Comparison of ENCODE assay signal across 7 mouse cellular contexts in genomic region chr2:112284363-112285030, GRCm38 (mm10). TPM values are rescaled to one million over a fixed set of nuclear protein-coding genes. Genes with fewer than 3 reads are reported as not detected.
DNase-seq lines count a peak whose midpoint lies in the region; ATAC-seq and TF ChIP-seq lines count a peak whose summit lies in the region.

No protein-coding gene starts in this region.

- H3K79me2 ChIP-seq in myocyte (ENCODE audit: control insufficient read depth, insufficient read depth), result no peaks in the 10 kb centered on the region

- TF ChIP-seq CTCF in bone marrow macrophage, adult 2 months (IDR thresholded peaks at IDR 0.05; ENCODE audit: low read depth, low read length), result no peak
- TF ChIP-seq CTCF in gastrocnemius, adult 2 months (IDR thresholded peaks at IDR 0.05), result no peak

- no peak for TF ChIP-seq POLR2A in bone marrow macrophage, adult 2 months (IDR thresholded peaks at IDR 0.05; ENCODE audit: borderline replicate concordance, low read depth, low read length)
- peak; percentile 38 for TF ChIP-seq POLR2A in myocyte (IDR thresholded peaks at IDR 0.05; ENCODE audit: insufficient read length, low read depth)

- WGBS in hindbrain, embryonic 16.5 days, result under 1% methylated on average over 21 of the region's 21 CpGs
- WGBS in liver, embryonic 12.5 days (ENCODE audit: insufficient replicate concordance), result under 1% methylated on average over 21 of the region's 21 CpGs

- H3K27me3 ChIP-seq in hindbrain, embryonic 16.5 days (replicated peaks; ENCODE audit: control insufficient read depth, insufficient read depth, low read length), result no peaks in the 10 kb centered on the region
- no peaks in the 10 kb centered on the region for H3K27me3 ChIP-seq in liver, embryonic 12.5 days (replicated peaks)
- no peaks in the 10 kb centered on the region for H3K27me3 ChIP-seq in myocyte (ENCODE audit: control insufficient read depth, insufficient read depth, insufficient read length)

- ATAC-seq in hindbrain, embryonic 16.5 days, result peak; percentile 90
- peak; percentile 95 for ATAC-seq in liver, embryonic 12.5 days

- H3K4me2 ChIP-seq in hindbrain, embryonic 16.5 days (ENCODE audit: low read length), result peak overlapping the region; percentile 87
- H3K4me2 ChIP-seq in liver, embryonic 12.5 days, result peak overlapping the region; percentile 86
- H3K4me2 ChIP-seq in myocyte (ENCODE audit: low read depth), result peak overlapping the region; percentile 80

- no peak overlapping the region for H3ac ChIP-seq in myocyte (ENCODE audit: control insufficient read depth, insufficient read length)

- intact Hi-C loops in gastrocnemius, adult 2 months (cut with DNase I), result no loop called here

- H3K4me1 ChIP-seq in bone marrow macrophage, adult 2 months (ENCODE audit: control insufficient read depth, insufficient read depth, low read length), result peaks cover 8% of the 10 kb centered on the region
- H3K4me1 ChIP-seq in hindbrain, embryonic 16.5 days (ENCODE audit: control insufficient read depth, insufficient read depth, low read depth, low read length), result peaks cover 8% of the 10 kb centered on the region
- peaks cover 30% of the 10 kb centered on the region for H3K4me1 ChIP-seq in liver, embryonic 12.5 days

- peak overlapping the region; percentile 63 for H3K4me3 ChIP-seq in bone marrow macrophage, adult 2 months (ENCODE audit: insufficient read depth, low read length)
- peak overlapping the region; percentile 71 for H3K4me3 ChIP-seq in gastrocnemius, adult 2 months
- H3K4me3 ChIP-seq in hindbrain, embryonic 16.5 days (ENCODE audit: low read length), result peak overlapping the region; percentile 42
- peak overlapping the region; percentile 70 for H3K4me3 ChIP-seq in liver, embryonic 12.5 days
- H3K4me3 ChIP-seq in myocyte, result peak overlapping the region; percentile 29

- H3K9me3 ChIP-seq in hindbrain, embryonic 16.5 days (ENCODE audit: control insufficient read depth, low read length), result no peaks in the 10 kb centered on the region
- no peaks in the 10 kb centered on the region for H3K9me3 ChIP-seq in liver, embryonic 12.5 days (replicated peaks)

- DNase-seq in MEL-GATA-1-ER (ENCODE audit: extremely low read depth, low read depth), result peak; percentile 82
- DNase-seq in gastrocnemius, adult 2 months, result peak; percentile 71
- DNase-seq in right cerebral cortex, postnatal 14 days, result no peak

- H3K9ac ChIP-seq in hindbrain, embryonic 16.5 days (ENCODE audit: low read depth, low read length), result peak overlapping the region; percentile 52
- H3K9ac ChIP-seq in liver, embryonic 12.5 days, result peak overlapping the region; percentile 74

- no peaks in the 10 kb centered on the region for H3K36me3 ChIP-seq in hindbrain, embryonic 16.5 days (ENCODE audit: control insufficient read depth, insufficient read depth, low read length)
- H3K36me3 ChIP-seq in liver, embryonic 12.5 days, result no peaks in the 10 kb centered on the region
- H3K36me3 ChIP-seq in myocyte (ENCODE audit: control insufficient read depth, insufficient read depth), result no peaks in the 10 kb centered on the region

- peak overlapping the region; percentile 19; the same call in 1 of the 2 replicates for H3K27ac ChIP-seq in bone marrow macrophage, adult 2 months (ENCODE audit: insufficient read depth, low read depth, low read length)
- H3K27ac ChIP-seq in gastrocnemius, adult 2 months, result peak overlapping the region; percentile 77
- no peak overlapping the region for H3K27ac ChIP-seq in hindbrain, embryonic 16.5 days (ENCODE audit: low read depth, low read length)
- peak overlapping the region; percentile 74 for H3K27ac ChIP-seq in liver, embryonic 12.5 days

TF ChIP-seq in myocyte, 11 proteins besides CTCF, POLR2A, EP300 and RAD21:
- TF ChIP-seq REST (IDR thresholded peaks at IDR 0.05; ENCODE audit: insufficient read depth, insufficient read length) (no peak), MYOG (IDR thresholded peaks at IDR 0.05; ENCODE audit: control insufficient read depth in 1 of 3, insufficient read depth in 1 of 3, insufficient read length in 2 of 3, low read depth in 2 of 3) (no peak), USF1 (IDR thresholded peaks at IDR 0.05; ENCODE audit: low read depth) (peak; percentile 95), TCF3 (IDR thresholded peaks at IDR 0.05; ENCODE audit: insufficient read length, low read depth) (no peak), E2F4 (IDR thresholded peaks at IDR 0.05; ENCODE audit: insufficient read depth) (no peak)

RNA-seq across cellular contexts. Expression of gene Gm21985, which starts 18.4 kb away (rescaled TPM):
- polyA plus RNA-seq in bone marrow macrophage, adult 2 months (2012; ENCODE audit: insufficient read depth, insufficient read length, missing spikeins), result not detected in 2 replicates
- 1 to 10 TPM in 1 of 2 experiments, under 1 TPM in 1; 0.71 to 1.8 TPM for total RNA-seq in gastrocnemius, adult 2 months (2021)
- not detected in 2 replicates for polyA plus RNA-seq in hindbrain, embryonic 16.5 days (2015; fragmentation: Nextera tagmentation; extraction: Ambion mirVana)
- not detected in 2 replicates for polyA plus RNA-seq in liver, embryonic 12.5 days (2016; fragmentation: Nextera tagmentation; extraction: Ambion mirVana)
- polyA plus RNA-seq in myocyte (2012; fragmentation: generic; extraction: Trizol), result not detected

RNA-seq across cellular contexts. Expression of gene Slc12a6, which starts 18.9 kb away (rescaled TPM):
- polyA plus RNA-seq in bone marrow macrophage, adult 2 months (2012; ENCODE audit: insufficient read depth, insufficient read length, missing spikeins), result 101 and 110 TPM in 2 replicates
- 10 to 100 TPM; 25.5 to 26.6 TPM for total RNA-seq in gastrocnemius, adult 2 months (2021)
- 14.7 and 17.5 TPM in 2 replicates for polyA plus RNA-seq in hindbrain, embryonic 16.5 days (2015; fragmentation: Nextera tagmentation; extraction: Ambion mirVana)
- 7.0 and 7.4 TPM in 2 replicates for polyA plus RNA-seq in liver, embryonic 12.5 days (2016; fragmentation: Nextera tagmentation; extraction: Ambion mirVana)
- 7.0 TPM for polyA plus RNA-seq in myocyte (2012; fragmentation: generic; extraction: Trizol)

RNA-seq across cellular contexts. Expression of gene Nop10, which starts 22.8 kb away (rescaled TPM):
- polyA plus RNA-seq in bone marrow macrophage, adult 2 months (2012; ENCODE audit: insufficient read depth, insufficient read length, missing spikeins), result 52.6 and 58.5 TPM in 2 replicates
- total RNA-seq in gastrocnemius, adult 2 months (2021), result 10 to 100 TPM; 51.6 to 64.3 TPM
- polyA plus RNA-seq in hindbrain, embryonic 16.5 days (2015; fragmentation: Nextera tagmentation; extraction: Ambion mirVana), result 165 and 189 TPM in 2 replicates
- polyA plus RNA-seq in liver, embryonic 12.5 days (2016; fragmentation: Nextera tagmentation; extraction: Ambion mirVana), result 211 and 213 TPM in 2 replicates
- 129 TPM for polyA plus RNA-seq in myocyte (2012; fragmentation: generic; extraction: Trizol)

RNA-seq across cellular contexts. Expression of gene Nutm1, which starts 25.4 kb away (rescaled TPM):
- not detected in 2 replicates for polyA plus RNA-seq in bone marrow macrophage, adult 2 months (2012; ENCODE audit: insufficient read depth, insufficient read length, missing spikeins)
- total RNA-seq in gastrocnemius, adult 2 months (2021), result not detected
- 0.04 TPM in 1 of 2 replicates, not detected in the other for polyA plus RNA-seq in hindbrain, embryonic 16.5 days (2015; fragmentation: Nextera tagmentation; extraction: Ambion mirVana)
- polyA plus RNA-seq in liver, embryonic 12.5 days (2016; fragmentation: Nextera tagmentation; extraction: Ambion mirVana), result not detected in 2 replicates
- polyA plus RNA-seq in myocyte (2012; fragmentation: generic; extraction: Trizol), result not detected

RNA-seq across cellular contexts. Expression of gene Lpcat4, which starts 45.2 kb away (rescaled TPM):
- 5.0 and 5.5 TPM in 2 replicates for polyA plus RNA-seq in bone marrow macrophage, adult 2 months (2012; ENCODE audit: insufficient read depth, insufficient read length, missing spikeins)
- total RNA-seq in gastrocnemius, adult 2 months (2021), result 1 to 10 TPM in 1 of 2 experiments, under 1 TPM in 1; 0.99 to 1.5 TPM
- 28.5 and 32.4 TPM in 2 replicates for polyA plus RNA-seq in hindbrain, embryonic 16.5 days (2015; fragmentation: Nextera tagmentation; extraction: Ambion mirVana)
- 5.9 TPM in 2 replicates for polyA plus RNA-seq in liver, embryonic 12.5 days (2016; fragmentation: Nextera tagmentation; extraction: Ambion mirVana)
- 32.8 TPM for polyA plus RNA-seq in myocyte (2012; fragmentation: generic; extraction: Trizol)
